Mouse (Mus musculus): ENCODE data around the gene Slc7a4. TPM values are rescaled to one million over a fixed set of nuclear protein-coding genes. Genes with fewer than 3 reads are reported as not detected.

Gene Slc7a4
- total and polyA plus RNA-seq, 3 experiments = 1.3 TPM; not detected in 2

DNA sequence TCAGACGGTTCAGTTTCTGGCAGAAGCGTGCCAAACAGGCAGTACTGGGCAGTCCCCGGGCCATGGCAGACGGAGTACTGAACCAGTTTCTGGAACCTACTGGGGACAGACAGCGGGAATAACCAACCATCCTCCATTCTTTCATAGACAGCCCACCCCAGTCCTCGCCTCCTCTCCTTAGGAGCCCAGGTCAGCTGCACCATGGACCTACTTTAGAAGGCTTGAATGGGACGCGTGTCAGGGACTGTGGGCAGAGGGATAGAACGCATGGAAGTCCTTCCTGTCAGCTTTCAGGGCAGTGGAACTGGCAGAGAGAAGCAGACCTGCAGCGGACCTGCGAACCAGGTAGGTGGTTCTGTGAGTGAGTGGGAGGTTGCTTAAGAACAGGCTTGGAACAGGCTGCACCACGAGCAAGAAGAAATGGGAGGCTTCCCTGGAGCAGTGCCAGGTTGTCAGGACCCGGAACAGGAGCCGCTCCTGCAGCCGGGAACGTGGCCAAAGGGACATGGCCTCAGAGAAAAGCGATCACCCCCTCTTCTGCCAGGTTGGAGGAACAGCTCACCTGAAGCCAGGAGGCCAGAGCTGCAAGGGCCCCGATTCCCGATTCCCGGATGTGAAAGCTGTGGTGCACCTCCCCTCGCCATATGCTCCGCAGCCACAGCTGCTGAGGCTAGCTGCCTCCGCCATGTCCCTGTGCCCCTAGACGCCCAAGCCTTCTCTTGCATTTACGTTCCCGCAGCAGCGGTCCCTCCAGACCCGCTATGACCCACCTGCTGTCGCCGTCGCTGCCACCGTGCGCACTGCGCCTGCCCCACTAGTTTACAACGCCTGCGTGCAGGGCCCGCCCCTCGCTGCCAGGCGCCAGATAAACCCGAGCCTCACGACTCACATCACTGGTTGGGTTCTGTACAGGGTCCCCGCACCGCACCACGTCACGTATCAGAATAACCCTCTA is 6.9 kb downstream of the Slc7a4 start:
- H3K9ac ChIP-seq (ENCODE audit: insufficient read depth, low read depth) = no peak overlapping the region
- no peaks in the 10 kb centered on the region for H3K36me3 ChIP-seq (replicated peaks in 1 of 2; ENCODE audit: control insufficient read depth in 1 of 2, insufficient read depth in 1 of 2, low read length in 1 of 2)
- in situ Hi-C loops (cut with MboI; ENCODE audit: low pct_ligation_motif_present, low pct_unique_long_range_greater_than_20kb, low sequenced_read_pairs) = no loop called here
- no peak for DNase-seq (ENCODE audit: extremely low read depth)
- no peaks in the 10 kb centered on the region for H3K79me2 ChIP-seq (replicated peaks; ENCODE audit: control insufficient read depth, extremely low read depth, insufficient read depth, poor library complexity, severe bottlenecking)
- peaks cover 0 to 3% of the 10 kb centered on the region in 2 experiments; a peak in 1 of 4 replicates for H3K4me1 ChIP-seq (ENCODE audit: control insufficient read depth in 1 of 2, insufficient read depth in 2 of 2)
- peak overlapping the region; percentile 17; the same call in 1 of the 2 replicates for H3K4me2 ChIP-seq (ENCODE audit: insufficient read depth, low read depth, poor library complexity, severe bottlenecking)
- H3K4me3 ChIP-seq (replicated peaks in 1 of 3; ENCODE audit: low read depth in 2 of 3, low read length in 2 of 3, poor library complexity in 1 of 3) = peak overlapping the region in 2 of 3 experiments; percentile 32 to 51
- no peaks in the 10 kb centered on the region for H3K9me3 ChIP-seq (replicated peaks; ENCODE audit: low read length)
- peaks cover 82% of the 10 kb centered on the region for H3K27me3 ChIP-seq (replicated peaks)
- dilution Hi-C loops (cut with MboI; ENCODE audit: extremely low pct_ligation_motif_present, extremely low pct_unique_long_range_greater_than_20kb, low sequenced_read_pairs) = no loop called here
- no peak for TF ChIP-seq SMC3 (IDR thresholded peaks at IDR 0.05; ENCODE audit: low read depth, low read length)
- no peak for TF ChIP-seq MAX (IDR thresholded peaks at IDR 0.05; ENCODE audit: low read length)
- TF ChIP-seq MAFK (IDR thresholded peaks at IDR 0.05; ENCODE audit: insufficient replicate concordance, low read length) = no peak
- TF ChIP-seq NRF1 (IDR thresholded peaks at IDR 0.05; ENCODE audit: low read depth, low read length) = peak; percentile 77
- TF ChIP-seq BHLHE40 (IDR thresholded peaks at IDR 0.05; ENCODE audit: low read depth, low read length) = no peak
- TF ChIP-seq EP300 (IDR thresholded peaks at IDR 0.05; ENCODE audit: low read length) = no peak
- TF ChIP-seq TCF12 (IDR thresholded peaks at IDR 0.05; ENCODE audit: low read depth, low read length) = 0 out of 2 replicates have a peak, but pooled peaks have one; percentile 33
- no peak for TF ChIP-seq MEF2A (IDR thresholded peaks at IDR 0.05; ENCODE audit: borderline replicate concordance, low read depth, low read length)
- TF ChIP-seq E2F4 (IDR thresholded peaks at IDR 0.05; ENCODE audit: insufficient replicate concordance, low read depth, low read length) = no peak
- no peak for TF ChIP-seq CTCF (conservative IDR thresholded peaks at IDR 0.05 in 1 of 2, IDR thresholded peaks at IDR 0.05 in 1 of 2; ENCODE audit: low read depth in 2 of 2, low read length in 2 of 2)
- no peak for TF ChIP-seq ZNF384 (IDR thresholded peaks at IDR 0.05; ENCODE audit: low read depth, low read length)
- TF ChIP-seq KAT2A (IDR thresholded peaks at IDR 0.05; ENCODE audit: insufficient replicate concordance, low read length) = no peak
- no peak for TF ChIP-seq CHD1 (IDR thresholded peaks at IDR 0.05; ENCODE audit: low read depth, low read length)
- no peak for TF ChIP-seq ZC3H11A (IDR thresholded peaks at IDR 0.05; ENCODE audit: low read depth, low read length)
- no peak overlapping the region for H3K27ac ChIP-seq (ENCODE audit: insufficient read depth, low read depth)

DNA sequence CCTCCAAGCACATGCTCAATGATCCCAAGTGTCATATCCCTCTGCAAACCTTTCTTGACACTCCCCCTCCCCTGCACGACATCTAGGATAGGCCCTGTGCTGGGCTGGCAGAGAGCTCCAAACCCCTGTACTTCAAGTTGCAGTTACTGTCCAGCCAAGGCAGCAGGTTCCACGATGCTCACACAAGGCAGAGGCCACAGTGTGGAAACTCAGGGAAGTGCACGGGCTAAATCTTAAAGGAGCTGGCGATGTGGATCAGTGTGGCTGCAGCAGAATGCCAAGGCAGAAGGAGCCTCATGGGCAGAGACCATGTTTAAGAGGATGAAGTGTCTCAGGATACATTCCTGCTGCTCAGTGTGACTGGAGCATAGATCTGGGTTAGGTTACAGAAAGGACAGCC is 16.8 kb downstream of the Slc7a4 start:
- H3K79me2 ChIP-seq (replicated peaks; ENCODE audit: control insufficient read depth, extremely low read depth, insufficient read depth, poor library complexity, severe bottlenecking) = no peaks in the 10 kb centered on the region
- H3K4me1 ChIP-seq (ENCODE audit: control insufficient read depth in 1 of 2, insufficient read depth in 2 of 2) = no peaks in the 10 kb centered on the region
- peaks cover 96% of the 10 kb centered on the region for H3K27me3 ChIP-seq (replicated peaks)
- TF ChIP-seq KAT2A (IDR thresholded peaks at IDR 0.05; ENCODE audit: insufficient replicate concordance, low read length) (no peak), MAX (IDR thresholded peaks at IDR 0.05; ENCODE audit: low read length) (no peak), CTCF (conservative IDR thresholded peaks at IDR 0.05 in 1 of 2, IDR thresholded peaks at IDR 0.05 in 1 of 2; ENCODE audit: low read depth in 2 of 2, low read length in 2 of 2) (peak in 1 of 2 experiments; percentile 36; a peak in 1 of 4 replicates), UBTF (IDR thresholded peaks at IDR 0.05; ENCODE audit: low read depth, low read length) (no peak), SMC3 (IDR thresholded peaks at IDR 0.05; ENCODE audit: low read depth, low read length) (peak; percentile 32), NELFE (IDR thresholded peaks at IDR 0.05; ENCODE audit: low read depth, low read length) (no peak), MAFK (IDR thresholded peaks at IDR 0.05; ENCODE audit: insufficient replicate concordance, low read length) (no peak), EP300 (IDR thresholded peaks at IDR 0.05; ENCODE audit: low read length) (no peak), PAX5 (IDR thresholded peaks at IDR 0.05; ENCODE audit: low read length) (no peak), SIN3A (IDR thresholded peaks at IDR 0.05; ENCODE audit: low read length) (no peak)
- no peak overlapping the region for H3K9ac ChIP-seq (ENCODE audit: insufficient read depth, low read depth)
- H3K36me3 ChIP-seq (replicated peaks in 1 of 2; ENCODE audit: control insufficient read depth in 1 of 2, insufficient read depth in 1 of 2, low read length in 1 of 2) = no peaks in the 10 kb centered on the region
- in situ Hi-C loops (cut with MboI; ENCODE audit: low pct_ligation_motif_present, low pct_unique_long_range_greater_than_20kb, low sequenced_read_pairs) (no loop called here), dilution Hi-C loops (cut with MboI; ENCODE audit: extremely low pct_ligation_motif_present, extremely low pct_unique_long_range_greater_than_20kb, low sequenced_read_pairs) (no loop called here)
- H3K4me3 ChIP-seq (replicated peaks in 1 of 3; ENCODE audit: low read depth in 2 of 3, low read length in 2 of 3, poor library complexity in 1 of 3) = no peak overlapping the region
- no peak overlapping the region for H3K27ac ChIP-seq (ENCODE audit: insufficient read depth, low read depth)
- DNase-seq (ENCODE audit: extremely low read depth) = no peak
- H3K9me3 ChIP-seq (replicated peaks; ENCODE audit: low read length) = no peaks in the 10 kb centered on the region
- no peak overlapping the region for H3K4me2 ChIP-seq (ENCODE audit: insufficient read depth, low read depth, poor library complexity, severe bottlenecking)
